Mouse (Mus musculus) embryonic fibroblast, embryonic 13.5 days (primary cell): ENCODE measurements around the gene Zfp810.

ENCODE experiments used
- CTCF ChIP-seq: IDR thresholded peaks from 2 replicates; pipeline ENCODE4 v1.5.1; 2011; ENCODE audit warnings: mild to moderate bottlenecking, control low read depth, low read length, moderate library complexity, borderline replicate concordance; ENCODE audit not compliant: insufficient read depth
- POLR2A ChIP-seq: IDR thresholded peaks from 2 replicates; pipeline ENCODE4 v1.6.1; 2011; ENCODE audit warnings: low read depth, mild to moderate bottlenecking, control low read depth, low read length, moderate library complexity

DNA sequence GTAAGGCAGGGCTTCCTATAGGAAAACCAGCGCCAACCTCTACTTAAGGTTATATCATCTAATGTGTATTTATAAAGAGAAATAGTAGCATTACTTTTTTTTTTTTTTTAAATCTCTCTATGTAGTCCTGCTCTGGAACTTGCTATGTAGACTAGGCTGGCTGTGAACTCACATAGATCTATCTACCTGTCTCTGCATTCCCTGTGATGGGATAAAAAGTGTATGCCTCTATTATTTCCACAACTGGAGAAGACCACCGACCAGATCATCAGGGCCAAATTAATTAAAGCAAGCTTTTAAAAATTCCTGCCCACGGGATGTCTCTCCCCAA, 47.4 kb downstream of the Zfp810 start:
- TF ChIP-seq CTCF (no peak), POLR2A (no peak)
